Mouse (Mus musculus): ENCODE results near the gene Clcn6. TPM values are rescaled to one million over a fixed set of nuclear protein-coding genes. Genes with fewer than 3 reads are reported as not detected.

The Clcn6 gene
- polyA plus RNA-seq, 1 experiment: 5.7 TPM

DNA sequence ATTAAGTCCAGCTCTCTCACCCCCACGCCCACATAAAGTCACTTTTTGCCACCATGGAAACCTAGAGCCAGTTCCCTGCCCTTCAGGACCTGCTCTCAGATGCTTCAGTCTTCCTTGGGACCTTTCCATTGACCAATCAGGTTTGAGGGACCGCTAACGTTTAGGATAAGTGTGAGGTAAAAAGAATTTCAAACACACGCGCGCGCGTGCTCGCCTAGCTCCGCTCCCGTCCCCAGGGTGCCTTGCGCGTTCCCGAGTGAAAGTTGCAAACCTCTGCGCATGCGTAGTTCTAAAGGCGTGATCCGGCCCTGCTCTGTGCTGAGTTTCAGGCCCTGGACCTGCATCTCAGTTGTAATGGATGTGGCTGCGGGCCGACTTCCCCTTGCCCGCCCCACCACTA is 36.6 kb upstream of the Clcn6 start:
- no peak overlapping the region for H3K27ac ChIP-seq (replicated peaks; ENCODE audit: low read depth, low read length)
- H3K4me3 ChIP-seq (ENCODE audit: insufficient read depth, low read depth, low read length): peak overlapping the region; percentile 68
- H3K4me1 ChIP-seq (ENCODE audit: control insufficient read depth, insufficient read depth, insufficient read length, low read length): peaks cover 4% of the 10 kb centered on the region; the same call in 1 of the 2 replicates

- peak overlapping the region; percentile 68 for H3K4me3 ChIP-seq (ENCODE audit: insufficient read depth, low read depth, low read length)
- peaks cover 7% of the 10 kb centered on the region; the same call in 1 of the 2 replicates for H3K4me1 ChIP-seq (ENCODE audit: control insufficient read depth, insufficient read depth, insufficient read length, low read length)
- no peak overlapping the region for H3K27ac ChIP-seq (replicated peaks; ENCODE audit: low read depth, low read length)
Observed at GRCm38 (mm10) chr4:148074521-148075189, 36.0 kb upstream of the Clcn6 start.

DNA sequence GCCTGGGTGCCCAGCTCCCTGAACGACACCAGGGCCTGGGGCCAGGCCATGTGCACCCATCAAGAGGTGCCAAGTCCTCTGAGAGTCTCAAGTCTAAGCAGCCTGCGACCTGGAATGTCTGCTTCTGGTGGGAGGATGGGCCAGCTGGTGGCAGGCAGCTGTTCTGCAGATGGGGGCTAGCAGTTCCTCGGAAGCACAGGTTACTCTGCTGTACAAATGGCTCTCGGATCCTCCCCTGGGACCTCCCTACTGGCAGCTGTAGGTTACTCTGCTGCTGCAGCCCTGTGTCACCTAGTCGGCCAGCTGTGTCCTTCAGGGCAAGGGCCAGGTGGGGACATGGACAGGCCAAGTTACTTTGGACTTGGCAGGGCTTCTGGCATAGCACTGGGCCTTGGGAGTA is 32.9 kb upstream of the Clcn6 start:
- Histone ChIP-seq H3K27ac (replicated peaks; ENCODE audit: low read depth, low read length) (no peak overlapping the region), H3K4me3 (ENCODE audit: insufficient read depth, low read depth, low read length) (no peak overlapping the region), H3K4me1 (ENCODE audit: control insufficient read depth, insufficient read depth, insufficient read length, low read length) (peaks cover 11% of the 10 kb centered on the region; the same call in 1 of the 2 replicates)

- Histone ChIP-seq H3K4me1 (ENCODE audit: control insufficient read depth, insufficient read depth, insufficient read length, low read length) (peaks cover 16% of the 10 kb centered on the region), H3K27ac (replicated peaks; ENCODE audit: low read depth, low read length) (no peak overlapping the region), H3K4me3 (ENCODE audit: insufficient read depth, low read depth, low read length) (no peak overlapping the region)
Observed at GRCm38 (mm10) chr4:148069602-148070218, 31.1 kb upstream of the Clcn6 start.

- Histone ChIP-seq H3K4me3 (ENCODE audit: insufficient read depth, low read depth, low read length) (no peak overlapping the region), H3K4me1 (ENCODE audit: control insufficient read depth, insufficient read depth, insufficient read length, low read length) (peaks cover 16% of the 10 kb centered on the region), H3K27ac (replicated peaks; ENCODE audit: low read depth, low read length) (no peak overlapping the region)
Observed at GRCm38 (mm10) chr4:148067346-148067745, 28.7 kb upstream of the Clcn6 start.

DNA sequence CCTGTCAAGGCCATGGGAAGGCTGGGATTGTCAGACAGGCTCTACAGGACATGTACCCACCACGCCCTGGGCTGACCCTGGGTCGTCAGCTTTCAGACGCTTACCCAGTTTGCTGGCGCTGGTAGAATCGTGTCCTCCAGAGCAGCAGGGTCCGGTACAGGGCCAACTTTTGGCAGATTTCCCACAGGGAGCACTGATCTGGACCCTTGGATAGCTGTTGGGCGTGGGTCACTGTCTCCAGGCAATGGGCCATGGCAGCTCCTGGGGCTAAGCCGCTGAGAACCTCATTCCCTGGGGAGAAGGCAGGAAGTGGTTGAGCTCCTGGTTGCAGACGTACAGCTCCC is 27.8 kb upstream of the Clcn6 start:
- H3K4me1 ChIP-seq (ENCODE audit: control insufficient read depth, insufficient read depth, insufficient read length, low read length): peaks cover 12% of the 10 kb centered on the region
- peak overlapping the region; percentile 44 for H3K27ac ChIP-seq (replicated peaks; ENCODE audit: low read depth, low read length)
- peak overlapping the region; percentile 32 for H3K4me3 ChIP-seq (ENCODE audit: insufficient read depth, low read depth, low read length)

- H3K4me1 ChIP-seq (ENCODE audit: control insufficient read depth, insufficient read depth, insufficient read length, low read length): peaks cover 12% of the 10 kb centered on the region
- H3K27ac ChIP-seq (replicated peaks; ENCODE audit: low read depth, low read length): peak overlapping the region; percentile 44
- peak overlapping the region; percentile 32 for H3K4me3 ChIP-seq (ENCODE audit: insufficient read depth, low read depth, low read length)
Observed at GRCm38 (mm10) chr4:148065702-148066400, 27.2 kb upstream of the Clcn6 start.

DNA sequence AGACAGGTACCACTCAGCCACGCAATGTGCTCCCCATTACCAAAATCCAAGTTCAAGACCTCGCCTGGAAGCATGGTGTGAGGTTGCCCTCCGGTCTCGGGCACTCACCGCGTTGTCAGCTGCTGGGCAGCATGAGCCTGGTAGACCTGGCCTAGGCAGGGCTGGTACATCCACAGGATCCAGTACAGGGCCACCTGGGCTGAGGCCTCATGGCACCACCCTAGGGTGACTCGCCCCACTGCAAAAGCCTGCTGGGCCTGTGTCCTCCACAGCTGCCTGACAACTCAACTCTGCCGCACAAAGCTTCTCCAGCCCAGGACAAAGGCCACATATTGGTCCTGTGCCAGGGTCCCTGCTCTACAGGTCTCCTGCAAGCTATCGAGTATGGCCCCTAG is 22.5 kb upstream of the Clcn6 start:
- no peak overlapping the region for H3K4me3 ChIP-seq (ENCODE audit: insufficient read depth, low read depth, low read length)
- H3K4me1 ChIP-seq (ENCODE audit: control insufficient read depth, insufficient read depth, insufficient read length, low read length): peaks cover under 1% of the 10 kb centered on the region
- no peak overlapping the region for H3K27ac ChIP-seq (replicated peaks; ENCODE audit: low read depth, low read length)

DNA sequence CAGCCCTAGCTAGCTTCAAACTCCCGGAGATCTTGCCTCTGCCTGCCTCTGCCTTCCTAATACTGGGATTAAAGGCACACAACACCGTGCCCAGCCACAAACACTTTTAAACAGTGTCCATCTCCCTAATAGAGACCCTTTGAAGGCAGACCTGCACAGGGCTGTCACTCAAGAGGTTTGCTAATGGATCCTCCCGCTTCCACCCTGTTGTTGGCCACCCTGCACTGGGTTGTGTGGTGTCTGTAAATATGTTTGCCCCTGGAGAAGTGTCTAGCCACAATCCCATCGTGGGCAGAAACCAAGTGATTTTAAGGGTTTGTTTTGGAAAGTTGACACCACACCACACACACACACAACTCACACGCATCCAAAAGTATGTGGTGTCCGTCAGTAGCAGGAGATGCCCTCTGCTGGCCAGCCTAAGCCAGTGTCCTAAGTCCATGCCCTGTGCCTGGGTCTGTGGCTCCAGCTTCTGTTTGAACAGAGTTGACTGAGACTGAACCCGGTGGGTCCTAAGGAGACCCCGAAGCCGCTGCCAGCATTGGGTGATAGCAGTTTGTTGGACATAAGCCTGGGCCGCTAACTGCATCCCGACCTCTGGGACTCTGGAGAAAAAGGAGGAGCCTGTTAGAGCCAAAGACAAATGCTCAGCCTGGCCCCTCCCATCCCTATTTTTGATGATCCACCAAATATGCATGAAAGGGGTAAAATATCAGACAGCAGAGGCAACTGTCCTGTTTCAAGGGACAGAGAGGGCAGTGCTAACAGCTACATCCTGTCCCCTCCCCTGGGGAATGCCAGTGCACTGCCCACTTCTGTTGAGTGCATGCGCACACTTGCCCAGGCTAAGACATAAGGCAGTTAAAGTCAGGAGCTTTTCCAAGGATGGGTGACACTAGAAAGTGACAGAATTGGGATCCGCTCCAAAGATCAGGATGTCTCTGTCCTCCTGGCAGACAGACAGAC is 21.8 kb upstream of the Clcn6 start:
- H3K4me3 ChIP-seq (ENCODE audit: insufficient read depth, low read depth, low read length): no peak overlapping the region
- H3K27ac ChIP-seq (replicated peaks; ENCODE audit: low read depth, low read length): no peak overlapping the region
- H3K4me1 ChIP-seq (ENCODE audit: control insufficient read depth, insufficient read depth, insufficient read length, low read length): no peaks in the 10 kb centered on the region

- no peak overlapping the region for H3K27ac ChIP-seq (replicated peaks; ENCODE audit: low read depth, low read length)
- H3K4me3 ChIP-seq (ENCODE audit: insufficient read depth, low read depth, low read length): no peak overlapping the region
- no peaks in the 10 kb centered on the region for H3K4me1 ChIP-seq (ENCODE audit: control insufficient read depth, insufficient read depth, insufficient read length, low read length)
Observed at GRCm38 (mm10) chr4:148058993-148059392, 20.4 kb upstream of the Clcn6 start.

DNA sequence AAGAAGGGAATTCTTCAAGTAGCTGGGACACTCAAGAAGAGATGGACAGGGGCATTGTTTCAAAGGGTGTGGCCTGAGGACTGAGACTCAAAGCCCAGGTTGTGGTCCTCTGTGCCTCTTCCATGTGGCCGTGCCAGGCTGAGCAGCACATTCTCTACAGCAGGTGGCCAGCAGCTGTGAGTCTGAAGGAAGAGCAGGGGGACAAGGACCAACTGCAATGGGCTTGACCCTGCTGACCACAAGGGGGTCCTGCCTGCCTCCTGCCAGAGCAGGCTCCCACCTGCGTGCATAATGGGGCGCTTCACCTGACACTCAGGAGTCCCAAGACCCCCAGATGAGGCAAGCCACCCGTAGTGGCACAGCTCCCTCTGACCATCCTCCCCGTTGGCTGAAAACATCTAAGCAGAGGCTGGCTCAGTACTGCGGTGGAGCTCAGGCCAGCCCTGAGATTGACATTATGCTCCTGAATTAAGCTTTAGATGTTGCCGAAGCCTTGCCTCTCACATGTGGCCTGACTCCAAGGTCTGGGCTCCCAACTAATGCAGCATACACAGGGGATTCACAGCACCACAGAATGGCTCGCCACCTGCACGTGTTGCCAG is 19.7 kb upstream of the Clcn6 start:
- Histone ChIP-seq H3K27ac (replicated peaks; ENCODE audit: low read depth, low read length) (no peak overlapping the region), H3K4me3 (ENCODE audit: insufficient read depth, low read depth, low read length) (no peak overlapping the region), H3K4me1 (ENCODE audit: control insufficient read depth, insufficient read depth, insufficient read length, low read length) (no peaks in the 10 kb centered on the region)

- no peak overlapping the region for H3K4me3 ChIP-seq (ENCODE audit: insufficient read depth, low read depth, low read length)
- H3K4me1 ChIP-seq (ENCODE audit: control insufficient read depth, insufficient read depth, insufficient read length, low read length): no peaks in the 10 kb centered on the region
- H3K27ac ChIP-seq (replicated peaks; ENCODE audit: low read depth, low read length): no peak overlapping the region
Observed at GRCm38 (mm10) chr4:148057661-148058209, 19.1 kb upstream of the Clcn6 start.

- 0 out of 2 replicates have a peak overlapping the region, but pooled peaks have one; percentile 16 for H3K27ac ChIP-seq (replicated peaks; ENCODE audit: low read depth, low read length)
- no peaks in the 10 kb centered on the region for H3K4me1 ChIP-seq (ENCODE audit: control insufficient read depth, insufficient read depth, insufficient read length, low read length)
- no peak overlapping the region for H3K4me3 ChIP-seq (ENCODE audit: insufficient read depth, low read depth, low read length)
Observed at GRCm38 (mm10) chr4:148056801-148057200, 18.2 kb upstream of the Clcn6 start.

- Histone ChIP-seq H3K4me3 (ENCODE audit: insufficient read depth, low read depth, low read length) (no peak overlapping the region), H3K4me1 (ENCODE audit: control insufficient read depth, insufficient read depth, insufficient read length, low read length) (no peaks in the 10 kb centered on the region), H3K27ac (replicated peaks; ENCODE audit: low read depth, low read length) (no peak overlapping the region)
Observed at GRCm38 (mm10) chr4:148056246-148056645, 17.6 kb upstream of the Clcn6 start.
